Mouse (Mus musculus): ENCODE measurements around the gene Zfp26. TPM values are rescaled to one million over a fixed set of nuclear protein-coding genes. Genes with fewer than 3 reads are reported as not detected.
A peak's percentile ranks its signal among the peaks of the same experiment; 100 is the strongest.

The Zfp26 gene
- total and polyA plus RNA-seq, 3 experiments = 11.7 to 17.3 (median 13.3) TPM

GRCm38 (mm10) chr9:20411460-20411859 is 48.5 kb downstream of the Zfp26 start:
- Histone ChIP-seq H3K36me3 (replicated peaks in 1 of 2; ENCODE audit: control insufficient read depth in 1 of 2, insufficient read depth in 1 of 2, low read length in 1 of 2) (no peaks in the 10 kb centered on the region), H3K79me2 (replicated peaks; ENCODE audit: control insufficient read depth, extremely low read depth, insufficient read depth, poor library complexity, severe bottlenecking) (no peaks in the 10 kb centered on the region), H3K4me1 (ENCODE audit: control insufficient read depth in 1 of 2, insufficient read depth in 2 of 2) (no peaks in the 10 kb centered on the region), H3K4me3 (replicated peaks in 1 of 3; ENCODE audit: low read depth in 2 of 3, low read length in 2 of 3, poor library complexity in 1 of 3) (no peak overlapping the region), H3K27me3 (replicated peaks) (peaks cover 5% of the 10 kb centered on the region), H3K9me3 (replicated peaks; ENCODE audit: low read length) (no peaks in the 10 kb centered on the region), H3K4me2 (ENCODE audit: insufficient read depth, low read depth, poor library complexity, severe bottlenecking) (no peak overlapping the region), H3K9ac (ENCODE audit: insufficient read depth, low read depth) (no peak overlapping the region), H3K27ac (ENCODE audit: insufficient read depth, low read depth) (no peak overlapping the region)
- no peak for DNase-seq (ENCODE audit: extremely low read depth)
- dilution Hi-C loops (cut with MboI; ENCODE audit: extremely low pct_ligation_motif_present, extremely low pct_unique_long_range_greater_than_20kb, low sequenced_read_pairs) (no loop called here), in situ Hi-C loops (cut with MboI; ENCODE audit: low pct_ligation_motif_present, low pct_unique_long_range_greater_than_20kb, low sequenced_read_pairs) (no loop called here)
- TF ChIP-seq ZKSCAN1 (IDR thresholded peaks at IDR 0.05; ENCODE audit: borderline replicate concordance, low read depth, low read length) = no peak
- TF ChIP-seq IRF4 (IDR thresholded peaks at IDR 0.05; ENCODE audit: low read depth, low read length) = no peak
- TF ChIP-seq ZMIZ1 (IDR thresholded peaks at IDR 0.05; ENCODE audit: low read depth, low read length) = no peak
- peak in 1 of 2 experiments; percentile 19; a peak in 1 of 4 replicates for TF ChIP-seq CTCF (conservative IDR thresholded peaks at IDR 0.05 in 1 of 2, IDR thresholded peaks at IDR 0.05 in 1 of 2; ENCODE audit: low read depth in 2 of 2, low read length in 2 of 2)

GRCm38 (mm10) chr9:20409319-20409718 is 50.6 kb downstream of the Zfp26 start:
- H3K36me3 ChIP-seq (replicated peaks in 1 of 2; ENCODE audit: control insufficient read depth in 1 of 2, insufficient read depth in 1 of 2, low read length in 1 of 2) = no peaks in the 10 kb centered on the region
- H3K79me2 ChIP-seq (replicated peaks; ENCODE audit: control insufficient read depth, extremely low read depth, insufficient read depth, poor library complexity, severe bottlenecking) = no peaks in the 10 kb centered on the region
- dilution Hi-C loops (cut with MboI; ENCODE audit: extremely low pct_ligation_motif_present, extremely low pct_unique_long_range_greater_than_20kb, low sequenced_read_pairs) (no loop called here), in situ Hi-C loops (cut with MboI; ENCODE audit: low pct_ligation_motif_present, low pct_unique_long_range_greater_than_20kb, low sequenced_read_pairs) (no loop called here)
- H3K9me3 ChIP-seq (replicated peaks; ENCODE audit: low read length) = no peaks in the 10 kb centered on the region
- H3K9ac ChIP-seq (ENCODE audit: insufficient read depth, low read depth) = no peak overlapping the region
- peaks cover 2% of the 10 kb centered on the region for H3K27me3 ChIP-seq (replicated peaks)
- TF ChIP-seq MAFK (IDR thresholded peaks at IDR 0.05; ENCODE audit: insufficient replicate concordance, low read length) = no peak
- TF ChIP-seq CHD1 (IDR thresholded peaks at IDR 0.05; ENCODE audit: low read depth, low read length) = no peak
- TF ChIP-seq GABPA (IDR thresholded peaks at IDR 0.05; ENCODE audit: insufficient replicate concordance, low read depth, low read length) = no peak
- TF ChIP-seq ZMIZ1 (IDR thresholded peaks at IDR 0.05; ENCODE audit: low read depth, low read length) = no peak
- TF ChIP-seq MAZ (IDR thresholded peaks at IDR 0.05; ENCODE audit: low read depth, low read length) = no peak
- H3K27ac ChIP-seq (ENCODE audit: insufficient read depth, low read depth) = no peak overlapping the region
- no peaks in the 10 kb centered on the region for H3K4me1 ChIP-seq (ENCODE audit: control insufficient read depth in 1 of 2, insufficient read depth in 2 of 2)
- DNase-seq (ENCODE audit: extremely low read depth) = no peak
- H3K4me2 ChIP-seq (ENCODE audit: insufficient read depth, low read depth, poor library complexity, severe bottlenecking) = no peak overlapping the region
- no peak overlapping the region for H3K4me3 ChIP-seq (replicated peaks in 1 of 3; ENCODE audit: low read depth in 2 of 3, low read length in 2 of 3, poor library complexity in 1 of 3)

- Histone ChIP-seq H3K9ac (ENCODE audit: insufficient read depth, low read depth) (peak overlapping the region; percentile 18), H3K36me3 (replicated peaks in 1 of 2; ENCODE audit: control insufficient read depth in 1 of 2, insufficient read depth in 1 of 2, low read length in 1 of 2) (no peaks in the 10 kb centered on the region), H3K9me3 (replicated peaks; ENCODE audit: low read length) (no peaks in the 10 kb centered on the region), H3K79me2 (replicated peaks; ENCODE audit: control insufficient read depth, extremely low read depth, insufficient read depth, poor library complexity, severe bottlenecking) (no peaks in the 10 kb centered on the region), H3K4me1 (ENCODE audit: control insufficient read depth in 1 of 2, insufficient read depth in 2 of 2) (peaks cover 5 to 18% of the 10 kb centered on the region in 2 experiments; a peak in 3 of 4 replicates), H3K4me2 (ENCODE audit: insufficient read depth, low read depth, poor library complexity, severe bottlenecking) (peak overlapping the region; percentile 55; the same call in 1 of the 2 replicates), H3K27me3 (replicated peaks) (no peaks in the 10 kb centered on the region), H3K27ac (ENCODE audit: insufficient read depth, low read depth) (no peak overlapping the region), H3K4me3 (replicated peaks in 1 of 3; ENCODE audit: low read depth in 2 of 3, low read length in 2 of 3, poor library complexity in 1 of 3) (peak overlapping the region; percentile 75 to 84 (median 77))
- dilution Hi-C loops (cut with MboI; ENCODE audit: extremely low pct_ligation_motif_present, extremely low pct_unique_long_range_greater_than_20kb, low sequenced_read_pairs) = no loop called here
- in situ Hi-C loops (cut with MboI; ENCODE audit: low pct_ligation_motif_present, low pct_unique_long_range_greater_than_20kb, low sequenced_read_pairs) = no loop called here
- no peak for DNase-seq (ENCODE audit: extremely low read depth)
- TF ChIP-seq JUN (IDR thresholded peaks at IDR 0.05; ENCODE audit: insufficient read depth, low read depth, low read length) = no peak
- TF ChIP-seq CHD2 (IDR thresholded peaks at IDR 0.05; ENCODE audit: low read length) = no peak
- no peak for TF ChIP-seq CTCF (conservative IDR thresholded peaks at IDR 0.05 in 1 of 2, IDR thresholded peaks at IDR 0.05 in 1 of 2; ENCODE audit: low read depth in 2 of 2, low read length in 2 of 2)
- TF ChIP-seq SIN3A (IDR thresholded peaks at IDR 0.05; ENCODE audit: low read length) = peak; percentile 2; the same call in 1 of the 2 replicates
- no peak for TF ChIP-seq ZNF384 (IDR thresholded peaks at IDR 0.05; ENCODE audit: low read depth, low read length)
- no peak for TF ChIP-seq HCFC1 (IDR thresholded peaks at IDR 0.05; ENCODE audit: low read depth, low read length)
- no peak for TF ChIP-seq ZMIZ1 (IDR thresholded peaks at IDR 0.05; ENCODE audit: low read depth, low read length)
Measured at GRCm38 (mm10) chr9:20385343-20385703, 74.6 kb downstream of the Zfp26 start.
